Mouse (Mus musculus): ENCODE measurements at regions not wholly inside any gene's neighbourhood (a gene's known extent, or its start where the extent isn't known, plus 50 kb on each side); places are given as distances from the start of the nearest gene placed in this dataset.

DNA sequence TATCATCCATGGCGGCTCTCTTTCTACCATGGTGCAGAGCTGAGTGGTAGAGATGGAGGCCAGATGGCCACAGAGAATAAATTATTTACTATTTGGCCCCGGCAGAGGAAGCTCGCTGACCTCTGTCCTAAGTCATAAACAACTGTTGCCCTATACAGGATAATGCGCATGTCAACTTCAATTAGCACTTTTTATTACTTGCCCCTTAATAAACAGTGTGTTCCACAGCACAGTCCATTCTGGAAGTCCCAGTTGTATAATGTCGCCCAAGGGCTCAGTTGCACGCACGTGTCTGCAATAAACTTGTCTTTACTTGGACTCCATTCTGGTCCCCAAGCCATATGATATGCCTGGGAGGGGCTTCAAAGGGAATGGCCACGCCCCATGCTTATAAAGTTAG lies 150.1 kb upstream of the Runx1 start:
- DNase-seq (ENCODE audit: low read depth, low spot score) = no peak

DNA sequence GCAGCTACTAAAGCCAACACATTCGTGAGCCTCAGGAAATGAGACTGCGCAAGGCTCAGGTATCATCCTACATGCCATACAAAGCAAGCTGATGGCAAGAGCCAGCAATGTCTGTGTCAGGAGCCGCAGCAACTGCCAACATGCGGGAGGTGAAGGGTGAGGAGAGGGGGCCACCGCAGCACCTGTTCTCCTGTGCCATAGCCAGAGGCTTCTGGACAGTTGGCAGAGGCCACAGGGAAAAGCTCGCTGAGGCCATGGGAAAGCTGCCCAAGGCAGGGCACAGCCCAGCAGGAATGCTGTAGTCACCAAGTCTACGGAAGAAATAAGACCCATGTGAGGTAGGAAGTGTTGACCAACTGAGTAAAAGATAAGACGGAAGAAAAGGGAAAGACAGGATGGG lies 149.1 kb upstream of the Runx1 start:
- no peak for DNase-seq (ENCODE audit: low read depth, low spot score)

DNA sequence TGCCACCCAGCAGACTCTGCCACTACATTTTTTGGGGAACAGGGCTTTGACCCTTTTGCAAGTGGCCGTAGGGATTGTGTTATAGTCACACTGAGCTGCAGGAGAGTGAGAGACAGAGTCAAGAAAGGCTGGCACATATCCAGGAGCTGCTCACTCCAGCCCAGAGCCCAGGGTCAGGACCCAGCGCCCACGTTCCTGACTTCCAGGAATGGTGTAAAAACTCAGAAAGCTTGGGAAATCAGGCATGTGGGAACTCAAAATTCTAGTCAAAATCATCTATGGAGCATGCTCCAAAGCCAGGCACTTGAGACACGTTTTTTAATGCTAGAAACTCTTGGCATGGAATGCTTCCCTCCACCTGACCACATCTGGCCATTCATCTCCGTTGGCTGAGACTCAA lies 146.7 kb upstream of the Runx1 start:
- DNase-seq (ENCODE audit: low read depth, low spot score) = no peak

DNA sequence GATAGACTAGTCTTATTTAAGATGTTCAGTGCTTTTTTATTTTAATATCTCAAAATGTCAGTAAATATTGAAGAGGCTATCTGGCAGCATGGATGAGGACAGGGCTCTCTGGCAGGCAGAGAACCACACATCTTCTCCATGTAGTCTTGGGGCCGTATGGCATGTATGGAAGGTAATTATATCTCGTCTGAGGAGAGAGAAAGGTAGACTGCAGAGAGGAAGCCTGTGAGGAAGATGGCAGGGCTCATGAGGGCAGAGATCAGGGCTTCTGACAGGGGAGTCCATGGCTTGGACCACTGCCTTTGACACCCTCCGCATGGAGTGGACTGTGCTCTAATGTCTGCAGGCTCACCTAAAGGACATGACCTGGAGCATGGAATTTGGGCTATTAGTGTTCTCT lies 146.0 kb upstream of the Runx1 start:
- DNase-seq (ENCODE audit: low read depth, low spot score) = no peak

DNA sequence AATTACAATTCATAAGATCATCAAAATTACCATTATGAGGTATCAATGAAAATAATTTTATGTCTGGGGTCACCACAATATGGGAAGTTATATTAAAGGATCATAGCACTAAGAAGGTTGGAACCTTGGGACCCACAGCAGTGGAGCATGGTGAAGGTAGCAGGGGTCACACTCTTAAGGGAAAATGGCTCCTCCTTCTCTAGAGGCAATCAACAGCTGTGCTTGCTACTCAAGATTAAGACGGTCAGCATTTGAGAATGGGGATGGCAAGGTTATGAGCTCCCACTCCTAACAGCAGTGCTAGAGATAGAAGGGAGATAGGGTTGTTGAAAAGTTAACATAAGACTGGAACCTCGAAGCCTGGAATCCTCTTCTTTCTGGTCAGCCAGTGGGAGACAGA lies 144.6 kb upstream of the Runx1 start:
- DNase-seq (ENCODE audit: low read depth, low spot score) = no peak

DNA sequence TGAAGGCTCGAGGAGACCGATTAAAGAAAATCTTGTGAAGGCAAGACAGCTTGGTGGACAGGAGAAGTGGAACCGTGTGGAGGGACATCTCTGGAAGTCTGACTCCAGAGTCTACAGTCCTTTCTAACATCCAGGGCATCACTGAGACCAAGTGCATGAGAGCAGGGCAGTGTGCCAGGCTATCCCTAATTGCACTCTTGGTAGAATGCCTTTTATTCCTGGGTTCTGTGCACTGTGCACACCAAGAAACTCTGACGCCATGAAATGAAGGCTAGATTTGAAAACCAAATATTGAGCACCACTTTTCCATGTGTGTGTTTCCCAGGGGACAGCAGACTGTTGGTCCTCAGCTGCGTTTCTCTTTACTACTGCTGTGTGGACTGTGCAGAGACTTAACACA lies 143.1 kb upstream of the Runx1 start:
- DNase-seq (ENCODE audit: low read depth, low spot score) = no peak

DNA sequence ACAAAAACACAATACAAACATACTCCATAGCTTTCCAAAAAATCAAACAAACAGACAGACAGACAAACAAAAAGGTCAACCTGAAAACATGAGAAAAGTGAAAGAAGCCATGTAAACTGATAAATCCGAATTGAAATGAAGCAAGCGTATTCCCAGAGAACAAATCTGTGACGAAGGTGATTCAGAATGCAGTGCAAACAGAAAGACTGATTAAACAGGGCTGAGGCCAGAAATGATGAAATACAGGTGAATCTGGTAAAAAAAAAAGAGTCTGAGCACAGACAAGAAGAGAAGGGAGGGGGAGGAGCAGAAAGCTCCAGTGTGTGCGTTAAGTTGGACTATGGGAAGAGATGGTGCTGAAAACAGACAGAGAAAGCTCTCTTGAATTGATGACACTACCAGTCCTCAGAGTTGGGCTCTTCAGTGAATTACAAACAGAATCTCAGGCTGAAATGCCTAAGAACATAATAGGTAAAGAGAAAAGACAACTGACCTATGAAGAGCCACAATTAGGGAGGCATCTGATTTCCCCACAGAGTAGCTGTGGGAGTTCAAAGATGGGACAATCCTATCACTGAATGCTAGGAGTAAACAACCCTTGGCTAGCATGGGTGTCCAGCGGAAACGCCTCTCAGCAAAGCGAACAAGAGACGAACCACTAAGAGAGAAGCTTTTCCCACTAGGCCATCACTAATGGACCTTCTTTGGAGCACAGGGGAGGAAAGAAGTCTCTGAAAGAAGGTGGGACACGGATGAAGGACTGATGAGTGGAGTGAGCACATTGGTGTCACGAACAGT lies 140.3 kb upstream of the Runx1 start:
- no peak for DNase-seq (ENCODE audit: low read depth, low spot score)

DNA sequence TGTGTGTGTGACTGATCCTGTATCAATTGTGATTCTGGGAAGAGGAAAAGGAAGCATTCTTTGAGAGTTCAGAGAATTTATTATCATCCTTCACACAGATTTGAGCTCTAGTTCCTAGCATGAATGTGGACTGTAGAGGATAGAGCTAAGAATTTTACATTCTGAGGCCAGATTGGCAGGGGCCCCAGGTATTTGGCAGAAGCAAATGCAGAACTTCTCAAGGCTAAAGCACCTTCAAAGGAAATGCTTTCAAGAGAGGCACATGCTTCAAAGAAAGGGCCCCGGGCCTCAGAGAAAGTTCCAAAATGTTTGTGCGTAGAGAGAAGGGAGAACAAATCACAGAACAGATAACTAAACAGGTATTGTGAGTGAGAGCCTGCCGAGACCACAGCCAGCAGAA lies 139.7 kb upstream of the Runx1 start:
- no peak for DNase-seq (ENCODE audit: low read depth, low spot score)

DNA sequence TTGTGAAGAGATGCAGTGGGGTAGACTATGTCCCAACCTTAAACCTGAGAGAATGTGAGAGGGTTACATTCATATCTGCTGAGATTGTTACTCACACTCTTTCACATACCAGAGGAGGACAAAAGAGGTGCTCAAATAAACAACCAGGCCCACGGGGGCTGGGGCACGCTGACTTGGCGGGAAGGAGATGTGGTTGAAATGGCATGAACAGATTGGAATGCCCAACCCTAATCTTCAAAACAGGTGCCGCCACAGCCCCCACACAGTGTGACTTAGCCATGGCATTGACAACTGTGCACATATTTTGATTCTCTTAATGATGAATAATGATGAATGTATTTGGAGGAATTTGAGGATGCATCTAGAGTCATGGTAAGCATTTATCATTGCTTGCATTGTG lies 137.6 kb upstream of the Runx1 start:
- DNase-seq (ENCODE audit: low read depth, low spot score) = no peak

DNA sequence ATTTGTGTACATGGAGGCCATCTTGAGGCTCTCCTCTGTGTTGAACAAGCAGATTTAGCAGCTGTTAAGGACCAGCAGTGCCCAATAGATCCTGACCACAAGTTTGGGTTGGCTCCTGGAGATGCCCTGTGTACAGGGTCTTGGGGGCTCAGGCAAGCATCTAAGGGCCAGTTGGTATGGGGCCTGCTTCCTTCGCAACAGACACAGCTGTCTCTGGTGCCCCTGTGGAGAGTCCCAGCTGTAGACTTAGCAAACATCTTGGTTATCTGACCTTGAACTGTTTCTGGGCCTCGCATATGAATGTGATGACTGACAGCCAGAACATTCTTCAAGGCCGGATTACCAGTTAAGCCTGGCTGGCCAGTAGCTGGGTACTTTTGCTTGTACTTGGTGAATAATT lies 135.4 kb upstream of the Runx1 start:
- no peak for DNase-seq (ENCODE audit: low read depth, low spot score)

DNA sequence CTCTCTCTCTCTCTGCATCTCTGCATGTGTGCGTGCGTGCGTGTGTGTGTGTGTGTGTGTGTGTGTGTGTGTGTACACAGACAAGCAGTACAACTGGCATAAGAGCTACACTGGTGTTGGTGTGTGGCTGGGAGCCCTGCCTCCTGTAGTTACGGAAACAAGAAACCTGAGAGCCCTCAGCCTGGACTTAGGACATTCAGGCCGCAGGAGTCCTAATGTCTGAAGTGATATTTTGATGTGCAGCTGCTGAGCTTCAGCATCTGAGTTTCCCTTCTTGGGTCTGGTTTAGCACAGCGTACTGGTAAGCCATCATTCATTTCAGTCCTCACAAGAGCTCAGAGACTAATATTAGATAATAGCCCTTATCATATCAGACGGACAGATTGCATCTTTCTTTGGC lies 134.8 kb upstream of the Runx1 start:
- no peak for DNase-seq (ENCODE audit: low read depth, low spot score)

DNA sequence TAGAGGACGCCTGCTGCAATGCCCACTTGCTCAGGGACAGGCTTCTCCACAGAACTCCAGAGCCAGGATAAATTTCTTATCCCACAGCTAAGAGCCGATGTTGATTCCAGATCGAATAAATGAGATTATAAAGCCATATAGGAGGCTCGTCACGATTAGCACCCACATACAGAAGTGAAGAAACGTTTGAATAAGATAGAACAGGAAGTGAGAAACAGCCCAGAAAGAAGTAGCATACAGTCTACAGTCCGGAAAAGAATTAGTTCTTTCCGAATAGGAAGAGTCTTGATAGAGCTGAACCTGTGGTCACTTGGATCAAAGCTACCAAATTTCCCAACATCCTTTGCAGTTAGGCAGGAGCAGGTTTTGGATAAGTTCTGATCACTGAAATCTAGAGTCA lies 133.0 kb upstream of the Runx1 start:
- DNase-seq (ENCODE audit: low read depth, low spot score) = no peak

DNA sequence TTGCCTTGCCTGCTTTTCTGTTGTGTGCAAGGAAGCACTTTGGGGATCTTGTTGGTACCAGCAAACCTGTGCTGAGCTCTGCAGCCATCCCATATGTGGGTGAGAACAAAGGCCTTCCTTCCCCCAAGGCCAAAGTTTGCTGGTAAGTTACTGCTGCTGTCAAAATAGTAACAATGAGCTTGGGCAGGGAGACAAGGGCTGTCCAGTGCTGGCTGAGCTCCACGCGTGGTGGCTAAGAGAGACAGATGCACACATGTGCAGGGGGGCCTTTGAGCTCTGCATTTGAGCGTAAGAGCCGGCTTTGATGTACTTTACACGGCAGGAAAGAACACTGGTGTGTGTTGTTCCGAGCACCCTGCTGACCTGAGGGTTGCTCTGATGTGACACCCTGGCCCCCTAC lies 132.2 kb upstream of the Runx1 start:
- DNase-seq (ENCODE audit: low read depth, low spot score) = no peak

DNA sequence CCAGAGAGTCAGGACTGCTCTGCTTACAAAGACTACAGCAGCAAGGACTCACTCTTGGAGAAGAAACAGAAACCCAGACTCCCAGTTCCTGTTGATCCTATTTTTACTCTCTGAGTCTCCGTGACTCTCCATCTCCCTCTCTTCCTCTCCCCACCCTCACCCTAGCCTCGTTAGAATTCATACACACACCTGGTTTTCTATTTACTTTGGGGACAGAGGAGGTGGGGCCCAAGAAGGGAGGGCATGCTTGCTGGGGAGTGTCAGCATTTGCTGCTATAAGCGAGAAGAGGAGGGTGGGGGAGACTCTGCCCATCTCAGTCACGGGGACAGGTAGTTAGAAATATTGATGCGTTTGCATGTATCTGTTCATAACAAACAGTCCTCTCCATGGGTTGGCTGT lies 129.6 kb upstream of the Runx1 start:
- no peak for DNase-seq (ENCODE audit: low read depth, low spot score)

DNA sequence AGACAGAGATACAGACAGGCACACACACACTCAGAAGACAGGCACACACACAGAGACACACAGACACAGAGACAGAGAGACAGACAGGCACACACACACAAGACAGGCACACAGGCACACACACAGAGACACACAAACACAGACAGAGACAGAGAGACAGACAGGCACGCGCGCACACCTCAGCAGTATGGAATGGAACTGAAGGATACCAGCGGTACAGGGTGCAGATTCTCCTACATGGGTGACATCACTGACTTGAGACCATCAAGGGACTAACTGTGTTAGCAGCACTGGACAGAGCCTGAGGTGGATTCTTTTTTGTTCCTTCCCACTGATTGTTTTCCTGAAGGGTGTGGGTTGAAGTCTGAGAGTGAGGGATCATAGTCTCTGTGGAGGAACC lies 129.1 kb upstream of the Runx1 start:
- no peak for DNase-seq (ENCODE audit: low read depth, low spot score)

DNA sequence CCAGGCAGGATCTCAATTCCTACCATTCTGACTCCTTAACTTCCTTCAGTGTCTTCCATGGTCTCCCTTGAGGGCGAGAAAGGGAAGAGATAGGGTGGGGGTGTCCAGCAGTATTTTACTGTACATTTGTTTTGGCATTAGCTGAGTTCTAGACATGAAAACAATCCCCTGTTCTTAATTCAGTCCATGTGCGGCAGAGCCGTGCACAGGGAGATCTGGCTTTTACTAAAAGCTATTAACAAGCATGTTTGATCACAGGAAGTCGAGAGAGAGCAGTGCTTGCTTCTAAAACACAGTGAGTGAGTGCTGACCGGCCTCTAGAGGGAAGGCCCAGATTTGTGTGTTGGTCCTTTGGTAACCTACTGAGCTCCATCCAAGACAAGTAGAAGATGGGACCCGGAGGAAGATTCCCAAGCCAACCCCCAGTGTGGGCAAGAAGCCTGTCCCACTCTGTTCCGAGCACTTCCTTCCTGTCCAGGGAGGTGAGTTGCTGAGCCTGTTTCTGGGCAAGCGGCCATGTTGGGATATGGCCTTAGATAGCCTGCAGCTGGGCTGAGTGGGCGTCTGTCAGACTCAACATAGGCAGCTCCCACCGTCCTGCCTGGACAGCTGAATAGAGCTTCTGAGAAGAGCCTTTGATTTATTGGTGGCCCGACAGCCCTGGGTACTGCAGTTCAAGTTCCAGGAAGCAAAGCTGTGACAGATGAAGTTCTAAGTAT lies 128.1 kb upstream of the Runx1 start:
- DNase-seq (ENCODE audit: low read depth, low spot score) = no peak

DNA sequence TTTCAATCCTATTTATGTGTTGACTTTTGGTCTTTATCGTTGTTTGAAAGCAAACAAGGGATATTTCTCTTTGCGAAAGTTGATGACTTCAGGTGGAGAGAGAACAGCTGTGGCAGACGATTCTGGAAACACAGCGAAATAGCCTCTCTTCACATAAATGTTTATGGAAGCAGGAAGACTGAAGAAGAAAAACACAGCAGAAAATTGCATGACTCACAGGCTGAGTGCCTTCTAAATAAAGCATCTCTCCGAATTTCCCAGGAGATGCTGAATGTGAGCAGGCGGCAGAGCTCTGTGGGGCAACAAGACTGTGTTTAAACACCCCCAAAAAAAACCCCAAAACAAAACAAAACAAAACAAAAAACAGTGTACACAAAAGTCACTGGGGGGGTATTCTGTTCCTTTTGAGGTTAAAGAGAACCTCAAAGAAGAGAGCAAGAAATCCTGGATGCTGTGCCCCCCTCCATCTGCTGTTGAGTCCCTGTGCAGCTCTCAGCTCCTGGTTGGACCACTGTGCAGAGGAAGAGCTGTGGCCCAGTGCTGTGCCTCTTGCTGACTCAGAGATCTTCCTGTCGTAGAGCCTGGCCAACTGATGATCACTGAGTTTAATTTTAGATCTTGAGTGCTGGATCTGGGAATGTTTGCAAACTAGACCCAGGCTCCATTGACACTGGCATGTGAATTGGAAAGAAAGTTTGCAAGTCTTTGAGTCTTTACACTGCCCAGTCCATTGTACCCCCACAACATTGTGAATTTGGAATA lies 126.6 kb upstream of the Runx1 start:
- no peak for DNase-seq (ENCODE audit: low read depth, low spot score)

DNA sequence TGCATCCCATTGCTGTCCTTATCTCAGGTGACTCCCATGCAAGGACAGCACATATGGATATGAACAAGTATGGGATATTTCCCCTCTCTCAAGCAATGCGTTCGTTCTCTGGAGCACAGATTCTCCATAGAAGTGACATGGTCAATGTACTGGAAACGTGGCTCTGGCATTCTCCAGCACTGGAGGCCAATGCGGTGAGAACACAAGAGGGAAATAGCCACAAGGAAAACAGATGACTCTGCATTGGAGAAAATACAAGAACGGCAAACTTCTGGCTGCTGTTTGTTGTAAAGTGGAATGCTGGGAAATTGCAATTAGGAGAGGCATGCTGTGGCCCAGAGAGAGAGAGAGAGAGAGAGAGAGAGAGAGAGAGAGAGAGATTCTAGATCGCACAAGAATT lies 125.6 kb upstream of the Runx1 start:
- DNase-seq (ENCODE audit: low read depth, low spot score) = no peak

DNA sequence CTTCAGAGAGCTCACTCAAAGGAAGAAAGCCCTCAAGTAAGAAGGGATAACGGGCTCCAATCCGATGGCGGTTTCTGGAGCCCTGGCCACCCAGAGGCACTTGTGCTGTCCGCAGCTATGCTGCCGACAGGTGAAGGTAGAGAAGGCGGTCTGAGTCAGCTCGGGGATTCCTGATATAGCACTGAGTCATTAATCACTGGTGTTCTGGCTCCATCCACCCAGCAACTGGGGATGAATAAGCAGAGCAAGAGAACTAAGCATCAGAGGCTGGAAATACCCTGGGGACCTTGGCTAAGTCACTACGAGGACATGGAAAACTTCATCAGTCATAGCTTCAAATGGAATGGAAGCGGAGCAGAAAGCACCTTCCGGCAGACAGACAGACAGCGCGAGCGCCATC lies 122.5 kb upstream of the Runx1 start:
- DNase-seq (ENCODE audit: low read depth, low spot score) = no peak

DNA sequence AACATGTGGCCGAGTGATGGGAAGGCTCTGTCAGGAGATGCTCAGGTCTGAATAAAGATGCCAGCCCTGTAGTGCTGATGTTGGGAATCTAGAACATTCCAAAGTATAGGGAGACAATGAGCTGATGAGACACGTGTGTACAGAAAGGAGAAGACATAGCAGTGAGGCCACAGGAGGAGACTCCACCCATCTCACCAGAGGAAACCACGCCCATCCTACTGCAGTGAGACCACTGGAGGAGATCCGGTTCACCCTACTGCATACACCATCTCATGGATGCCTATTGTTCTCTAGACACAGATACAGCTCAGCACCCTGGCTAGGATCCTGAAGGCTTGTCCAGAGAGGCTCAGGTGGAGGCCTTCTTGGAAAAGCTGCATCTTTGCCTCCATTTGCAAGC lies 120.6 kb upstream of the Runx1 start:
- DNase-seq (ENCODE audit: low read depth, low spot score) = peak; percentile 7

DNA sequence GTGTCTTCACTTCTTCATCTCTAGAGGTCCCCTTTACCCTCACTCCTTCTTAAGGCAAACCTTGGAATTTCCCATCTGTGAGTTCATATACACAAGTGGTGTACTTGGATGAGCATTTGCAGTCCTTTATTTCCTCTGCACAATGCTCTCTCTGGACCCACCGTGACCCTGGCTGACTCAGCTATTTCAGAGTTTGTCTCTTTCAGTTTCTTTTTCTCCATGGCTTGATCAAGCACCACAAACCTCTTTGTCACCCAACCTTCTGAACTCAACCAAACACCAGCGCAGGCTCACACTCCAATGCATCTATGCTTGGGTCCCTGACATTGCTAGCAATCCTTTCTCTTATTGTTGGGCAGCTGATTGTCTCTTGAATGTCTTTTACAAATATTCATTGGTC lies 118.0 kb upstream of the Runx1 start:
- no peak for DNase-seq (ENCODE audit: low read depth, low spot score)

DNA sequence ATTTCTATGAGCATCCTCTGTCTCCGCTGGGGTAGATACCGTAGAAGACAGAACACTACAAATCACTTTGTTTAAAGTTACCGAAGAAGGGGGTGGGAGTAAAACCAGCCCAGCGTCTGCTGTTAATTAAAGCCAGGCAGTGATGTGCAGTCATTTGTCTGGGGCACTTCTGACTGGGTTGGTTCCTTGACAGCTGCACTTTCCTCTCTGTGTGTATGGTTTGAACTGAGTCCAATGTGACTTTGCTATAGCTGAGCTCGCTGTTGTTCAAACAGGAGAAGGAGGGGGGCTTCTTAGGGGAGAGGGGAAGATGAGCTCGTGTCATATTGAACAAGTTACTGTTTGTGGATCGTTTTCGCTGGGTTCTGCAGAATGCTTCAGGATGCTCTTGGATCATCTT lies 113.7 kb upstream of the Runx1 start:
- DNase-seq (ENCODE audit: low read depth, low spot score) = no peak

All from ZHBTc4 (cell line).